Mouse (Mus musculus) olfactory bulb, adult 2 months (tissue): ENCODE measurements around the gene Fam126b. TPM values are rescaled to one million over a fixed set of nuclear protein-coding genes. Genes with fewer than 3 reads are reported as not detected.
"Not testable (repeated sequence)": the region's sequence is repeated elsewhere in the genome, so short reads cannot be mapped to it uniquely, and the experiment has no call there.

Experiments used
- H3K27ac ChIP-seq: fragments of 200-500 bp; 2 replicates; pipeline ENCODE4 v1.5.1; 2012; ENCODE audit warnings: low read depth, low read length; ENCODE audit not compliant: insufficient read depth
- H3K4me1 ChIP-seq: fragments of 200-500 bp; 2 replicates; pipeline ENCODE4 v1.6.1; 2012; ENCODE audit warnings: low read length; ENCODE audit not compliant: control insufficient read depth, insufficient read depth
- H3K4me3 ChIP-seq: fragments of 200-500 bp; 2 replicates; pipeline ENCODE4 v1.5.1; 2012; ENCODE audit warnings: mild to moderate bottlenecking, low read depth, low read length, moderate library complexity; ENCODE audit not compliant: insufficient read depth
- CTCF ChIP-seq: fragments of 200-500 bp; IDR thresholded peaks from 2 replicates; pipeline ENCODE4 v1.5.1; 2012; ENCODE audit warnings: low read depth, mild to moderate bottlenecking, low read length, moderate library complexity; ENCODE audit not compliant: insufficient read depth
- POLR2A ChIP-seq: fragments of 200-500 bp; IDR thresholded peaks from 2 replicates; pipeline ENCODE4 v1.6.1; 2012; ENCODE audit warnings: mild to moderate bottlenecking, low read depth, low read length, moderate library complexity; ENCODE audit not compliant: insufficient read depth
- WGBS: fragments of 180-500 bp; shearing (Covaris S2); methylation state at CpG from one replicate; pipeline ENCODE4 v1.1.7; 2018; 5-methylcytosine and 5-hydroxymethylcytosine counted together
- polyA plus RNA-seq: library from polyadenylated mRNA; stranded (reverse); fragments of >200 nt; gene quantifications from 2 replicates; pipeline ENCODE4 v1.2.4, GENCODE M21; 2012; ENCODE audit warnings: low replicate concordance; ENCODE audit not compliant: missing spikeins, insufficient read depth, insufficient read length

The Fam126b gene
- polyA plus RNA-seq, 1 experiment: not detected

DNA sequence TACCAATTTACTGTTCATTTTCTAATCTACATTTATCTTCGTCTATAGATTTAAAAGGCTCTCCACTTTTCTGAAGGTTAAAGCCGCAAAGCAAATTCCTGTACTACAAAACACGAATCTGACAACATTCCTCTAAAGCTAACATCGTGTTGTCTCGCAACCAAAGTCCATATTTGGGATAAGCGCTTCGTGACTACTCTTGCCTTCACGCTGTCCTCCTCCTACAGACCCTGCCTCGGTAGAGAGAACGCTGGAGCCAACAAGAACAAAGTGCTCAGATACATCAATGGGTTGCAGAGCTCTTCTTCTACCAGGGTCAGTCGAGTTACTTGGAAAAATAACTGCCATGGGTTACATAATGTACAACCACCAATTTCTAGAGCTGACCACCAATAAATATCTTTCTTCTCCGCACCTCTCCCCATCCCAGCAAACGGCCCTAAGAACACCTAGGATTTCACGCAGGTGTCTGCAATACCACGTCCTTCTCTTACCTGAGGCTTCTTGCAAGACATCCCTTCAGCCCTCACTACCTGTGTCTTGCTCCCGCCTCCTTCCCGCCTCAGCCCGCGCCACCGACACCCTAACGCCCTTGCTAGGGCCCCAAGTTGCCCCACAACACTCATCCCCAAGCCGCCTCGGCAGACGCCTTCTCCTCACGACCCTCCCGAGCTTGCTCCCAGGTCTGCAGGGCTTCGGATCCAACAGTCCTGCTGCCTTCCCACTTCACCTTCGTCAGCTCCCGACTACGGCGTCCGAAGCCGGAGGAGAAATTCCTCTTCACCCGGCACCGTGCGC is 551 bp downstream of the Fam126b start:
- 2% methylated on average over 35 of the region's 36 CpGs for WGBS
- H3K27ac ChIP-seq: peak overlapping the region; percentile 28
- peak overlapping the region; percentile 68 for H3K4me3 ChIP-seq
- no peak for TF ChIP-seq POLR2A
- TF ChIP-seq CTCF: no peak
- no peaks in the 10 kb centered on the region for H3K4me1 ChIP-seq

DNA sequence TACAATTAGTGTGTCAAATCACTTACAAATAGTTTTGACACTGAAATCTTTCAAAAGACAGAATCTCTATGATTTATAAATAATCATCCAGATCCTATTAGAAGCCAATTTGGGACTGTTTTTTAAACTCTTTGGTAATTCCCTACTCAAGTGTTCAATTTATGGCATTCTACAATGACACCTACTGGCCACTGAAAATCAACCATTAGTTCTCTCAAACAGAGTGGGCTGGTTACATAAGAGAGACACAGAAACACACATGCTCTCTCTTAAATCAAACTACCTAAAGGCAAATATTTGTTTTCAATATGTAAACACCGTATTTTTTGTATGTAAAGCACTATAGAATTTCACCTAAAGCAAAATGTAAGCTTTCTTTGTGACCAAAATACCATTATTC is 1.9 kb downstream of the Fam126b start:
- Histone ChIP-seq H3K4me3 (no peak overlapping the region), H3K27ac (no peak overlapping the region), H3K4me1 (no peaks in the 10 kb centered on the region)
- TF ChIP-seq CTCF: no peak
- no peak for TF ChIP-seq POLR2A
- 79% methylated on average over 1 of the region's 1 CpGs for WGBS

DNA sequence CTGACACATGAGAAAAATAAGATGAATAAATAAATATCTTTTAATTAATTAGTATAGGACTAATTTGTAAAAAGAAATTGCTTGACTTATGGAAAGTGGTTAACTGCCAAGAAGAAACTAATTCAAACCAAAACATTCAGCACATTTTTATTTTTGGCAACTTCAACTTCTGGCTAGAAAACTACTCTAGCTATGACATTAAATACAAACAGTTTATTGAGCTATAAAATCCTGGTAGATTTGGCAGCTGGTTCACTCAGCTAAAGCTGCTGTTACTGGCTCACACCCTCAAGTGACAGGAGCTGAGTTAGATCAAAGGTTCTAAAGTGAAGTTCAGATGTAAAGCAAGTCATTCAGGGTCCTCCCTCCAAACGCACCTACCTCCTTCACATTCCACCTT is 3.5 kb downstream of the Fam126b start:
- 76% methylated on average over 1 of the region's 1 CpGs for WGBS
- no peak for TF ChIP-seq CTCF
- Histone ChIP-seq H3K4me1 (no peaks in the 10 kb centered on the region), H3K4me3 (no peak overlapping the region), H3K27ac (no peak overlapping the region)

GRCm38 (mm10) chr1:58579179-58579578 is 6.9 kb downstream of the Fam126b start:
- H3K27ac ChIP-seq: no peak overlapping the region
- TF ChIP-seq CTCF: no peak
- no peak for TF ChIP-seq POLR2A
- 91% methylated on average over 2 of the region's 2 CpGs for WGBS
- no peak overlapping the region for H3K4me3 ChIP-seq
- no peaks in the 10 kb centered on the region for H3K4me1 ChIP-seq

GRCm38 (mm10) chr1:58570437-58570836 is 15.7 kb downstream of the Fam126b start:
- WGBS: 70% methylated on average over 4 of the region's 4 CpGs
- Histone ChIP-seq H3K4me1 (no peaks in the 10 kb centered on the region), H3K27ac (no peak overlapping the region), H3K4me3 (no peak overlapping the region)
- TF ChIP-seq CTCF: no peak
- TF ChIP-seq POLR2A: no peak

DNA sequence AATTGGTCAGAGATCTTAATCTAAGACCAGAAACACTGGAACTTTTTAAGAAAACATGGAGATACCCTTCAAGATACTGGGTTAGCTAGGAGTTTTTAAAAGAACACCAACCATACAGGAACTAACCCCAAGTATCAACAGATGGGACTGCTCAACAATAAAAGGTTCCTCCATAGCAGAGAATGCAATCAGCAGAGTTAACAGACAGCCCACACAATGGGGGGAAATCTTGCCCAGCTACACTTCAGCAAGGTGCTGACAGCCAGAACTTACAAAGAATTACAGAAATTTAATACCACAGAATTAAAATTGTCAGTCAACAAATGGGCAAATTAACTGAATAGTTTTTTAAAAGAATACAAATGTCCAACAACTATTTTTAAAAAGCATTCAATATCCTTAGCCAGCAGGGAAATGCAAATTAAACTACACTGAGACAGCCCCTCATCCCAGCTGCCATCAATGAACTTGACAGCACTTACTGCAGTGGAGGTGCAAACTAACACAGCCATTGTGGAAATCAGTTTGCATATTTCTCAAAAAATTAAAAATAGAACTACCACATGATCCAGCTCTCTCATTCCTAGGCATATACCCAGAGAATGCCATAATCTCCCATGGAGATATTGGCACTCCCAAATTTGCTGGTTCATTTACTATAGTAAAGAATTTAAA is 17.5 kb downstream of the Fam126b start:
- Histone ChIP-seq H3K27ac (no peak overlapping the region), H3K4me1 (no peaks in the 10 kb centered on the region), H3K4me3 (no peak overlapping the region)
- TF ChIP-seq POLR2A: no peak
- TF ChIP-seq CTCF: no peak

- H3K27ac ChIP-seq: no peak overlapping the region
- H3K4me3 ChIP-seq: no peak overlapping the region
- no peaks in the 10 kb centered on the region for H3K4me1 ChIP-seq
- TF ChIP-seq CTCF (no peak), POLR2A (no peak)
Observed at GRCm38 (mm10) chr1:58566621-58567020, 19.5 kb downstream of the Fam126b start.

GRCm38 (mm10) chr1:58564981-58565380 is 21.1 kb downstream of the Fam126b start:
- Histone ChIP-seq H3K4me1 (no peaks in the 10 kb centered on the region), H3K27ac (no peak overlapping the region), H3K4me3 (no peak overlapping the region)
- TF ChIP-seq CTCF (no peak), POLR2A (no peak)
- WGBS: 92% methylated on average over 5 of the region's 5 CpGs

DNA sequence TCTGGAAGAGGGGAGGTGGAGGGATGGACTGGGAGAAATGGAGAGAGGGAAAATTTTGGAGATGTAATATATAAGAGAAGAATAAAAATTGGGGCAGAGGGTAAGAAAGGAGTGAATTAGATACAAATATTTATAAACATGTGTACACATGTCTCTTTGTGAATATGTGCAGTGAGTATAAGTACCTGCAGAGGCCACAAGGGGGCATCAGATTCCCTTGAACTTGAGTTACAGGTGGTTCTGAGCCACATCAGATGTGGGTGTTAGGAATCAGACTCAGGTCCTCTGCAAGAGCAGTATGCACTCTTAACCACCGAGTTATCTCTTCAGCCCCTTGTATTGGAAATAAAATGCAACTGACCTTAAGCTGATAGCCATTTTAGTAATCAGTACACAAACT is 23.7 kb downstream of the Fam126b start:
- TF ChIP-seq CTCF (no peak), POLR2A (no peak)
- WGBS: 89% methylated on average over 1 of the region's 1 CpGs
- no peaks in the 10 kb centered on the region for H3K4me1 ChIP-seq
- H3K4me3 ChIP-seq: no peak overlapping the region
- H3K27ac ChIP-seq: no peak overlapping the region

DNA sequence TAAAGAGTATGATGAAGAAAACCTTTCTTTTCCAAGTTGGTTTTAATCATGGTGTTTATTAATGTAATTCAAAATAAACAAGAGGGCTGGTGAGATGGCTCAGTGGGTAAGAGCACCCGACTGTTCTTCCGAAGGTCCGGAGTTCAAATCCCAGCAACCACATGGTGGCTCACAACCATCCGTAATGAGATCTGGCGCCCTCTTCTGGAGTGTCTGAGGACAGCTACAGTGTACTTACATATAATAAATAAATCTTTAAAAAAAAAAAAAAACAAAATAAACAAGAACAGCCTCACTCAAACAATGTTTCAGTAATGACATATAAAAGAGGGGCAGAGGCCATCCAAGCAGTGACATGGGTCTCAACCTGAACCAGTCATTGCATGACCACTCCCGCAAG is 25.8 kb downstream of the Fam126b start:
- not testable (repeated sequence) for H3K4me1 ChIP-seq, H3K27ac ChIP-seq, H3K4me3 ChIP-seq
- WGBS: 93% methylated on average over 6 of the region's 6 CpGs
